Mouse (Mus musculus): Measurements from ENCODE around the gene Chkb. TPM values are rescaled to one million over a fixed set of nuclear protein-coding genes. Genes with fewer than 3 reads are reported as not detected.

Gene Chkb
- 312 to 334 TPM (median 321 TPM) in 4 replicates for total RNA-seq (2023; ENCODE audit: inconsistent age)

GRCm38 (mm10) chr15:89429352-89430221 lies at the start of gene Chkb, which contains the start of the genes C730034F03Rik and Gm44502:
Gene Chkb (minus strand): TSS chr15:89429908.
Gene C730034F03Rik (plus strand): TSS chr15:89429589.
Gene Gm44502 (minus strand): TSS chr15:89429696.

GRCm38 (mm10) chr15:89477091-89477491 lies 47.4 kb upstream of the Chkb start, which contains the start of gene Arsa:
Gene Arsa (minus strand): TSS chr15:89477425.

GRCm38 (mm10) chr15:89453865-89454478 lies 24.3 kb upstream of the Chkb start, which contains the start of gene Mapk8ip2:
Gene Mapk8ip2 (plus strand): TSS chr15:89453913.

GRCm38 (mm10) chr15:89425711-89426121 lies 4.0 kb downstream of the Chkb start, which contains the start of gene Cpt1b:
Gene Cpt1b (minus strand): TSS chr15:89425863.

GRCm38 (mm10) chr15:89410118-89410517 lies 19.6 kb downstream of the Chkb start, which contains the start of gene Syce3:
Gene Syce3 (minus strand): TSS chr15:89410503.

GRCm38 (mm10) chr15:89384617-89385016 lies 45.1 kb downstream of the Chkb start, which contains the start of gene Klhdc7b:
Gene Klhdc7b (plus strand): TSS chr15:89384917.

GRCm38 (mm10) chr15:89378831-89379401 lies 50.8 kb downstream of the Chkb start, which contains the start of gene Odf3b:
Gene Odf3b (minus strand): TSS chr15:89379282.

GRCm38 (mm10) chr15:89376957-89377356 lies 52.8 kb downstream of the Chkb start, which contains the start of gene Tymp:
Gene Tymp (minus strand): TSS chr15:89377039.

Other genes with a start within 250 kb of the Chkb start
- 7.2 to 13.8 TPM (median 10.2 TPM) in 4 replicates for gene Plxnb2, start 249.1 kb downstream of the Chkb start, total RNA-seq (2023; ENCODE audit: inconsistent age)
- gene Dennd6b, start 233.4 kb downstream of the Chkb start, total RNA-seq (2023; ENCODE audit: inconsistent age): 26.4 to 33.2 TPM (median 31.3 TPM) in 4 replicates
- 57.9 to 61.0 TPM (median 59.6 TPM) in 4 replicates for gene Ppp6r2, start 218.4 kb downstream of the Chkb start, total RNA-seq (2023; ENCODE audit: inconsistent age)
- gene Sbf1, start 114.6 kb downstream of the Chkb start, total RNA-seq (2023; ENCODE audit: inconsistent age): 231 to 274 TPM (median 254 TPM) in 4 replicates
- gene Adm2, start 107.2 kb downstream of the Chkb start, total RNA-seq (2023; ENCODE audit: inconsistent age): not detected in 4 replicates
- not detected in 4 replicates for gene Miox, start 95.5 kb downstream of the Chkb start, total RNA-seq (2023; ENCODE audit: inconsistent age)
- 40.7 to 60.9 TPM (median 56.0 TPM) in 4 replicates for gene Lmf2, start 74.2 kb downstream of the Chkb start, total RNA-seq (2023; ENCODE audit: inconsistent age)
- gene Ncaph2, start 74.2 kb downstream of the Chkb start, total RNA-seq (2023; ENCODE audit: inconsistent age): 125 to 135 TPM (median 132 TPM) in 4 replicates
- 17.1 to 18.9 TPM (median 18.3 TPM) in 4 replicates for gene Sco2, start 56.1 kb downstream of the Chkb start, total RNA-seq (2023; ENCODE audit: inconsistent age)
- 0.39 to 1.3 TPM (median 0.75 TPM) in 4 replicates for gene Tymp, start 52.9 kb downstream of the Chkb start, total RNA-seq (2023; ENCODE audit: inconsistent age)
- gene Odf3b, start 50.6 kb downstream of the Chkb start, total RNA-seq (2023; ENCODE audit: inconsistent age): not detected in 4 replicates
- not detected in 4 replicates for gene Klhdc7b, start 45.0 kb downstream of the Chkb start, total RNA-seq (2023; ENCODE audit: inconsistent age)
- gene Syce3, start 19.4 kb downstream of the Chkb start, total RNA-seq (2023; ENCODE audit: inconsistent age): not detected in 4 replicates
- gene Cpt1b, start 4.0 kb downstream of the Chkb start, total RNA-seq (2023; ENCODE audit: inconsistent age): 7.3 to 12.6 TPM (median 8.2 TPM) in 4 replicates
- gene C730034F03Rik, start 319 bp downstream of the Chkb start, total RNA-seq (2023; ENCODE audit: inconsistent age): 8.6 to 15.8 TPM (median 10.5 TPM) in 4 replicates
- 1.6 to 2.3 TPM in 2 of 4 replicates, not detected in the others for gene Gm44502, start 212 bp downstream of the Chkb start, total RNA-seq (2023; ENCODE audit: inconsistent age)
- not detected in 4 replicates for gene Mapk8ip2, start 24.0 kb upstream of the Chkb start, total RNA-seq (2023; ENCODE audit: inconsistent age)
- 15.7 to 19.9 TPM (median 17.7 TPM) in 4 replicates for gene Arsa, start 47.5 kb upstream of the Chkb start, total RNA-seq (2023; ENCODE audit: inconsistent age)
- 0.26 TPM in 1 of 4 replicates, not detected in the others for gene Shank3, start 69.7 kb upstream of the Chkb start, total RNA-seq (2023; ENCODE audit: inconsistent age)
- gene Acr, start 138.4 kb upstream of the Chkb start, total RNA-seq (2023; ENCODE audit: inconsistent age): not detected in 4 replicates
- 3.3 to 5.7 TPM (median 4.6 TPM) in 4 replicates for gene Rabl2, start 162.0 kb upstream of the Chkb start, total RNA-seq (2023; ENCODE audit: inconsistent age)

Measured in B cell, adult (primary cell).